9 mouse cellular contexts compared by ENCODE assay signal in the genomic region with DNA sequence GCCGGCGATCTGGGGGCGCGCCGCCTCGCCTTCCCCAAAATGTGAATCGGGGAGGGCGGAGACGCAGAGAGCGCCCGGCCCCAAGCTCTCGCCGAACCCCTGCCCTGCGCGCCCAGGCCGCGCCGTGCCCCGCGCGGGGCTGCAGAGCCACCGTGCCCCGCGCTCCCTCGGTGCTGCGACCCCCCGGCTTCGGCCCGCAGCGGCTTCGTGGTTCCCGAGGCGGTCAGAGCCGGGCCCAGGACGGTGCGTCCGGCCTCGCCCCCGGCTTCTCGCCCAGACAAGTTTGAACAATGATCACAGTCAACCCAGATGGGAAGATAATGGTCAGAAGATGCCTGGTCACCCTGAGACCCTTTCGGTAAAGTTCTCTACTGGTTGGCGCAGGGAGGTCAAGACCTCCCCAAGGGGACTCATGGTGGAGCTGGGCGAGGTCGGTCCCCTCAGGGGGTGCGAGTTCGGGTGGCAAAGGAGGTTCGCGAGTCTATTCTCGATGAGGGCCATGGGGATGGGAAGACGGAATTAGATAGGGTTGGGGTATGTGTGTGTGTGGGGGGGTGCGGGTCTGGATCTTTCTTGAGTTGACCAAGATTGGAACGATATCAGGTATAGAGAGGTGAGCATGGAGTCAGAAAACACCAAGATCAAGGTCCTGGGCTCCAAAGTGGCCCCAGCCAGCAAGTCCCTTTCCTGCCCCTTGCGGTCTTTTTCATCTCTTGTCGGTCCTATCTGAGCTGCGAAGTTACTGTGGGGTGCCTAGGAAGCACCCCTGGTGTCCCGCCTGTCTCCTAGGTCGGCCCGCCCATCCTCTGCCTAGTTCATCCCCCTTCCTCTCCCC. TPM values are rescaled to one million over a fixed set of nuclear protein-coding genes. Genes with fewer than 3 reads are reported as not detected.
A peak's percentile ranks its signal among the peaks of the same experiment; 100 is the strongest.
DNase-seq lines count a peak whose midpoint lies in the region; ATAC-seq and TF ChIP-seq lines count a peak whose summit lies in the region.
"Had no signal": no experiment of that assay in that cellular context is flagged by ENCODE, and none has a peak within 500 bp of the region (broad histone marks: within the 10 kb centered on the region; RNA-seq: fewer than 3 reads in every experiment).

No protein-coding gene starts in this region.

- WGBS in heart, embryonic 13.5 days, result 3% methylated on average over 56 of the region's 58 CpGs
- WGBS in hindbrain, embryonic 10.5 days, result 2% methylated on average over 58 of the region's 58 CpGs
- WGBS in midbrain, embryonic 11.5 days, result 2% methylated on average over 53 of the region's 58 CpGs

- no peak for ATAC-seq in heart, embryonic 13.5 days (ENCODE audit: extremely low read depth, insufficient number of reproducible peaks, low FRiP score, low TSS enrichment)
- ATAC-seq in midbrain, embryonic 11.5 days (ENCODE audit: low FRiP score), result peak; percentile 53

- no peak for TF ChIP-seq CTCF in brain, embryonic 14.5 days (IDR thresholded peaks at IDR 0.05; ENCODE audit: borderline replicate concordance, extremely low read depth, insufficient read depth, insufficient read length)

- no peaks in the 10 kb centered on the region for H3K9me3 ChIP-seq in heart, embryonic 13.5 days
- H3K9me3 ChIP-seq in hindbrain, embryonic 10.5 days, result no peaks in the 10 kb centered on the region
- H3K9me3 ChIP-seq in midbrain, embryonic 11.5 days (ENCODE audit: control insufficient read depth, low read length), result no peaks in the 10 kb centered on the region

- no peak for TF ChIP-seq POLR2A in brain, embryonic 14.5 days (IDR thresholded peaks at IDR 0.05; ENCODE audit: borderline replicate concordance, extremely low read depth, insufficient read depth, insufficient read length, poor library complexity, severe bottlenecking)

- H3K4me1 ChIP-seq in heart, embryonic 13.5 days, result peaks cover 22% of the 10 kb centered on the region
- peaks cover 55% of the 10 kb centered on the region for H3K4me1 ChIP-seq in hindbrain, embryonic 10.5 days (replicated peaks)
- peaks cover 26% of the 10 kb centered on the region for H3K4me1 ChIP-seq in midbrain, embryonic 11.5 days (ENCODE audit: control insufficient read depth, insufficient read depth, low read length)

- H3K4me3 ChIP-seq in heart, embryonic 13.5 days, result peak overlapping the region; percentile 67
- peak overlapping the region; percentile 79 for H3K4me3 ChIP-seq in hindbrain, embryonic 10.5 days
- H3K4me3 ChIP-seq in midbrain, embryonic 11.5 days (ENCODE audit: low read depth, low read length), result peak overlapping the region; percentile 77

- no peak for DNase-seq in heart, postnatal 4 days
- DNase-seq in brain, embryonic 14.5 days (ENCODE audit: low read depth), result peak; percentile 39
- DNase-seq in hindbrain, embryonic 10.5 days (ENCODE audit: low spot score), result peak; percentile 51
- DNase-seq in midbrain, embryonic 11.5 days (ENCODE audit: low spot score, missing footprints), result peak; percentile 95
- no peak for DNase-seq in adrenal gland, postnatal 25 days
- no peak for DNase-seq in natural killer cell, adult 2 months (ENCODE audit: low spot score in 2 of 2)
- no peak for DNase-seq in spleen, adult 12 weeks (ENCODE audit: low spot score)

- peak overlapping the region; percentile 99 for H3K4me2 ChIP-seq in heart, embryonic 13.5 days
- peak overlapping the region; percentile 92 for H3K4me2 ChIP-seq in midbrain, embryonic 11.5 days

- peaks cover 98% of the 10 kb centered on the region for H3K27me3 ChIP-seq in heart, embryonic 13.5 days (replicated peaks)
- H3K27me3 ChIP-seq in hindbrain, embryonic 10.5 days (ENCODE audit: insufficient read depth, poor library complexity, severe bottlenecking), result peaks cover 60% of the 10 kb centered on the region
- peaks cover 14% of the 10 kb centered on the region for H3K27me3 ChIP-seq in midbrain, embryonic 11.5 days (ENCODE audit: control insufficient read depth, insufficient read depth, low read length)

- no peak overlapping the region for H3K27ac ChIP-seq in heart, embryonic 13.5 days (replicated peaks)
- H3K27ac ChIP-seq in hindbrain, embryonic 10.5 days, result peak overlapping the region; percentile 97
- H3K27ac ChIP-seq in midbrain, embryonic 11.5 days (ENCODE audit: low read depth, low read length), result peak overlapping the region; percentile 46; the same call in 1 of the 2 replicates

- peak overlapping the region; percentile 81 for H3K9ac ChIP-seq in heart, embryonic 13.5 days
- H3K9ac ChIP-seq in midbrain, embryonic 11.5 days (ENCODE audit: low read length), result peak overlapping the region; percentile 99

- no peaks in the 10 kb centered on the region for H3K36me3 ChIP-seq in heart, embryonic 13.5 days
- peaks cover 13% of the 10 kb centered on the region for H3K36me3 ChIP-seq in hindbrain, embryonic 10.5 days
- H3K36me3 ChIP-seq in midbrain, embryonic 11.5 days (ENCODE audit: control insufficient read depth, insufficient read depth, low read length), result no peaks in the 10 kb centered on the region

RNA-seq across cellular contexts. Expression of gene Mgat5b, which starts 0.7 kb away (rescaled TPM):
- polyA plus RNA-seq in heart, embryonic 13.5 days (2015; fragmentation: Nextera tagmentation; extraction: Ambion mirVana), result 0.61 and 0.67 TPM in 2 replicates
- 1 to 10 TPM in 1 of 2 experiments, under 1 TPM in 1; 0.93 to 1.2 TPM for total RNA-seq in heart, postnatal 4 days (2021)
- 95.1 and 98.4 TPM in 2 replicates for polyA plus RNA-seq in brain, embryonic 14.5 days (2012; rRNA removed)
- 6.3 and 12.8 TPM in 2 replicates for polyA plus RNA-seq in hindbrain, embryonic 10.5 days (2016; fragmentation: Nextera tagmentation; extraction: Ambion mirVana)
- polyA plus RNA-seq in midbrain, embryonic 11.5 days (2014; fragmentation: Nextera tagmentation; extraction: Ambion mirVana), result 5.1 and 6.5 TPM in 2 replicates
- total RNA-seq in adrenal gland, postnatal 25 days (2021), result 0.57 and 0.94 TPM in 2 replicates
- total RNA-seq: megakaryocyte-erythroid progenitor cell, adult 5-6 weeks had no signal

Comparison
In these comparisons a context has a peak if more than half of its experiments do, and no peak if none do; other contexts are left out.
1. DNase-seq: peak in brain, embryonic 14.5 days (single experiment), hindbrain, embryonic 10.5 days (single experiment) and midbrain, embryonic 11.5 days (single experiment); none in heart, postnatal 4 days (single experiment), adrenal gland, postnatal 25 days (single experiment), natural killer cell, adult 2 months (0 of 2) and spleen, adult 12 weeks (single experiment).
2. Peak in every context shown above with its lines, with median percentiles within 50 percentile points of each other: H3K4me3 ChIP-seq.